ENCODE assay signal across 9 mouse cellular contexts in the genomic region with DNA sequence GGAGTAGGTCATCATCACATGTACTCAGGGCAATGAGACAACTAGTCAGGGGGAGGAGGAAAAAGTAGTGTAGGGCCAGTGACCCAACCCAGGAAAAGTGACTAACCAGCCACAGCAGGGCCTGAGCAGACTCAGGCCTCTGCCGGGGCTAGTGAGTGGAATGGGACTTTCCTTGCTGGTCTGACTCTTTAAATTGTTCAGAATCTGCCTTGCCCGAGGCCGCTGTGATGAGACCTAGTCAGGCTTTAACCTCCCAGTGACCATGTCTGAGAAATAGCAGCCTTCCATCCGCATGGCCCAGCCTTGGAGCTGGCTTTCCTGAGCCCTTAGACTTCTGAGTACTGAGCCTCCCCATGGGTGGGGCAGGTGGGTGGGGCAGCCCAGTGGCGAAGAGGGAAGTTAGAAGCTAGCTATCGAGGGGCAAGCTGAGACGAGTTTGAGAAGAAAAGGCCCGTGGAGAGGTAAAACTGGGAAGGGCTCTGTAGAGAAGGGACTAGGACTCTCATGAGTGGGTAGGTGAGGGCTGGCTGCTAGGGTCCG. TPM values are rescaled to one million over a fixed set of nuclear protein-coding genes. Genes with fewer than 3 reads are reported as not detected.
DNase-seq lines count a peak whose midpoint lies in the region; ATAC-seq and TF ChIP-seq lines count a peak whose summit lies in the region.
"Had no signal": no experiment of that assay in that cellular context is flagged by ENCODE, and none has a peak within 500 bp of the region (broad histone marks: within the 10 kb centered on the region; RNA-seq: fewer than 3 reads in every experiment).

No protein-coding gene starts in this region.

- no peak for ATAC-seq in embryonic facial prominence, embryonic 15.5 days (ENCODE audit: insufficient number of reproducible peaks, low FRiP score, low TSS enrichment, low read depth)
- no peak for ATAC-seq in limb, embryonic 12.5 days (ENCODE audit: insufficient number of reproducible peaks, insufficient read depth, low FRiP score, low TSS enrichment, low read depth)

- H3K4me3 ChIP-seq in kidney, adult 2 months (ENCODE audit: insufficient read depth, low read depth, low read length), result peak overlapping the region; percentile 9; the same call in 1 of the 2 replicates
- peak overlapping the region; percentile 13; the same call in 1 of the 2 replicates for H3K4me3 ChIP-seq in embryonic facial prominence, embryonic 15.5 days (replicated peaks)
- no peak overlapping the region for H3K4me3 ChIP-seq in limb, embryonic 12.5 days (replicated peaks)
- H3K4me3 ChIP-seq: lung, embryonic 15.5 days had no signal

- peak overlapping the region; percentile 82 for H3K27ac ChIP-seq in kidney, adult 2 months (ENCODE audit: insufficient read depth, low read depth, low read length)
- peak overlapping the region; percentile 79 for H3K27ac ChIP-seq in embryonic facial prominence, embryonic 15.5 days (replicated peaks)
- H3K27ac ChIP-seq in limb, embryonic 12.5 days, result 0 out of 2 replicates have a peak overlapping the region, but pooled peaks have one; percentile 9
- H3K27ac ChIP-seq: lung, embryonic 15.5 days had no signal

- DNase-seq in kidney, adult 2 months, result no peak
- DNase-seq in kidney, adult 11 months, result no peak
- peak; percentile 53 to 55 for DNase-seq in natural killer cell, adult 2 months (ENCODE audit: low spot score in 2 of 2)
- no peak for DNase-seq in cerebellum, adult 9-11 months
- no peak for DNase-seq in ovary, postnatal 14 days (ENCODE audit: low spot score)
- DNase-seq in kidney, adult 9 months, result no peak

- TF ChIP-seq POLR2A in kidney, adult 2 months (IDR thresholded peaks at IDR 0.05; ENCODE audit: low read depth, low read length), result no peak

- peaks cover 11% of the 10 kb centered on the region; the same call in 1 of the 2 replicates for H3K4me1 ChIP-seq in kidney, adult 2 months (ENCODE audit: control insufficient read depth, insufficient read depth, low read length)
- peaks cover 60% of the 10 kb centered on the region for H3K4me1 ChIP-seq in embryonic facial prominence, embryonic 15.5 days
- H3K4me1 ChIP-seq in limb, embryonic 12.5 days (replicated peaks), result peaks cover 32% of the 10 kb centered on the region

- 61% methylated on average over 9 of the region's 9 CpGs for WGBS in kidney, adult 2 months
- 46% methylated on average over 9 of the region's 9 CpGs for WGBS in embryonic facial prominence, embryonic 15.5 days
- 57% methylated on average over 9 of the region's 9 CpGs for WGBS in limb, embryonic 12.5 days

- no peaks in the 10 kb centered on the region for H3K27me3 ChIP-seq in kidney, adult 2 months (replicated peaks; ENCODE audit: control insufficient read depth, insufficient read depth, low read length)
- H3K27me3 ChIP-seq in embryonic facial prominence, embryonic 15.5 days, result no peaks in the 10 kb centered on the region
- H3K27me3 ChIP-seq in limb, embryonic 12.5 days, result no peaks in the 10 kb centered on the region
- H3K27me3 ChIP-seq: lung, embryonic 15.5 days had no signal

- H3K9me3 ChIP-seq in embryonic facial prominence, embryonic 15.5 days (replicated peaks), result no peaks in the 10 kb centered on the region
- 0 out of 2 replicates have a peak, but pooled peaks cover 6% of the 10 kb centered on the region for H3K9me3 ChIP-seq in limb, embryonic 12.5 days
- H3K9me3 ChIP-seq: lung, embryonic 15.5 days had no signal

- no peaks in the 10 kb centered on the region for H3K36me3 ChIP-seq in kidney, adult 2 months (ENCODE audit: control insufficient read depth, insufficient read depth, low read length)
- H3K36me3 ChIP-seq in embryonic facial prominence, embryonic 15.5 days, result no peaks in the 10 kb centered on the region
- no peaks in the 10 kb centered on the region for H3K36me3 ChIP-seq in limb, embryonic 12.5 days
- H3K36me3 ChIP-seq: lung, embryonic 15.5 days had no signal

- H3K4me2 ChIP-seq in embryonic facial prominence, embryonic 15.5 days (replicated peaks), result peak overlapping the region; percentile 25
- no peak overlapping the region; the same call in 1 of the 2 replicates for H3K4me2 ChIP-seq in limb, embryonic 12.5 days
- H3K4me2 ChIP-seq: lung, embryonic 15.5 days had no signal

- H3K9ac ChIP-seq in embryonic facial prominence, embryonic 15.5 days, result 0 out of 2 replicates have a peak overlapping the region, but pooled peaks have one; percentile 6
- H3K9ac ChIP-seq in limb, embryonic 12.5 days (replicated peaks), result no peak overlapping the region
- H3K9ac ChIP-seq: lung, embryonic 15.5 days had no signal

- TF ChIP-seq CTCF in kidney, adult 2 months (conservative IDR thresholded peaks at IDR 0.05; ENCODE audit: insufficient read depth, insufficient read length, low read depth, low read length), result no peak

RNA-seq across cellular contexts. Expression of a gene that starts 4.9 kb away (rescaled TPM):
- 64.3 and 70.9 TPM in 2 replicates for polyA plus RNA-seq in kidney, adult 2 months (2012; rRNA removed)
- polyA plus RNA-seq in embryonic facial prominence, embryonic 15.5 days (2015; fragmentation: Nextera tagmentation; extraction: Ambion mirVana), result 122 and 132 TPM in 2 replicates
- 26.2 and 27.4 TPM in 2 replicates for polyA plus RNA-seq in limb, embryonic 12.5 days (2016; fragmentation: Nextera tagmentation; extraction: Ambion mirVana)

RNA-seq across cellular contexts. Expression of a gene that starts 27.6 kb away (rescaled TPM):
- polyA plus RNA-seq in kidney, adult 2 months (2012; rRNA removed), result 0.09 and 0.12 TPM in 2 replicates
- polyA plus RNA-seq in embryonic facial prominence, embryonic 15.5 days (2015; fragmentation: Nextera tagmentation; extraction: Ambion mirVana), result 0.18 and 0.49 TPM in 2 replicates
- 0.18 TPM in 2 replicates for polyA plus RNA-seq in limb, embryonic 12.5 days (2016; fragmentation: Nextera tagmentation; extraction: Ambion mirVana)
- polyA plus RNA-seq: lung, embryonic 15.5 days had no signal

RNA-seq across cellular contexts. Expression of a gene that starts 49.1 kb away (rescaled TPM):
- polyA plus RNA-seq in kidney, adult 2 months (2012; rRNA removed), result 43.0 and 43.4 TPM in 2 replicates
- 18.8 and 23.9 TPM in 2 replicates for polyA plus RNA-seq in embryonic facial prominence, embryonic 15.5 days (2015; fragmentation: Nextera tagmentation; extraction: Ambion mirVana)
- polyA plus RNA-seq in limb, embryonic 12.5 days (2016; fragmentation: Nextera tagmentation; extraction: Ambion mirVana), result 14.8 and 15.2 TPM in 2 replicates

RNA-seq across cellular contexts. Expression of a gene that starts 49.2 kb away (rescaled TPM):
- polyA plus RNA-seq in kidney, adult 2 months (2012; rRNA removed), result 237 and 272 TPM in 2 replicates
- 18.1 and 18.7 TPM in 2 replicates for polyA plus RNA-seq in embryonic facial prominence, embryonic 15.5 days (2015; fragmentation: Nextera tagmentation; extraction: Ambion mirVana)
- 10.8 and 12.4 TPM in 2 replicates for polyA plus RNA-seq in limb, embryonic 12.5 days (2016; fragmentation: Nextera tagmentation; extraction: Ambion mirVana)

Comparison
In these comparisons a context has a peak if more than half of its experiments do, and no peak if none do; other contexts are left out.
1. DNase-seq: peak in natural killer cell, adult 2 months (2 of 2); none in kidney, adult 2 months (single experiment), kidney, adult 11 months (single experiment), cerebellum, adult 9-11 months (single experiment), ovary, postnatal 14 days (single experiment) and kidney, adult 9 months (single experiment).
2. H3K27ac ChIP-seq: peak in every context shown above with its lines; median percentile 82 in kidney, adult 2 months; 79 in embryonic facial prominence, embryonic 15.5 days; 9 in limb, embryonic 12.5 days.